Mouse (Mus musculus): ENCODE measurements at regions not wholly inside any gene's neighbourhood (a gene's known extent, or its start where the extent isn't known, plus 50 kb on each side); places are given as distances from the start of the nearest gene placed in this dataset.

- H3K27ac ChIP-seq (ENCODE audit: insufficient read depth, low read length), result no peak overlapping the region
Measured at GRCm38 (mm10) chr17:29440490-29440889, 50.1 kb upstream of the Pim1 start.

More at GRCm38 (mm10) chr17:29440490-29440889, 50.1 kb upstream of the Pim1 start:
- Histone ChIP-seq H3K27me3 (ENCODE audit: control insufficient read depth, insufficient read depth, low read length) (no peaks in the 10 kb centered on the region), H3K36me3 (ENCODE audit: control insufficient read depth, insufficient read depth, low read length) (no peaks in the 10 kb centered on the region), H3K4me1 (ENCODE audit: control insufficient read depth, insufficient read depth, insufficient read length) (peaks cover 10% of the 10 kb centered on the region), H3K4me3 (ENCODE audit: extremely low read depth, insufficient read depth, insufficient read length) (no peak overlapping the region)
- TF ChIP-seq POLR2A (IDR thresholded peaks at IDR 0.05; ENCODE audit: low read depth, low read length) (no peak), CTCF (IDR thresholded peaks at IDR 0.05; ENCODE audit: extremely low read depth, insufficient read depth, insufficient read length, insufficient replicate concordance) (no peak)
- no peak for DNase-seq (ENCODE audit: low read depth in 1 of 2, low spot score in 2 of 2)
